Mouse (Mus musculus) left cerebral cortex, postnatal 14 days (tissue): ENCODE results near the gene Zfhx3. TPM values are rescaled to one million over a fixed set of nuclear protein-coding genes. Genes with fewer than 3 reads are reported as not detected.
A peak's percentile ranks its signal among the peaks of the same experiment; 100 is the strongest.

Experiments
- DNase-seq, 2 experiments: peaks; one replicate each; pipeline ENCODE4 v3.0.0; 2021 to 2022; ENCODE audit warnings: low spot score in 2 of 2, mixed read lengths in 1 of 2
- intact Hi-C: fragments of 180-260 bp; cut with DNase I; formaldehyde crosslinking; loops from one replicate; pipeline ENCODE4 v1.15.1; 2025
- total RNA-seq, 2 experiments: library from RNA; stranded (reverse); gene quantifications; 2 replicates each; pipeline ENCODE4 v1.2.3; 2021

Gene Zfhx3
- total RNA-seq, 2 experiments from 2014 or later = 4.1 to 4.2 TPM

GRCm38 (mm10) chr8:107986629-107987028 is 44.2 kb downstream of the Zfhx3 start:
- intact Hi-C loops = no loop called here

GRCm38 (mm10) chr8:107998874-107999273 is 56.4 kb downstream of the Zfhx3 start:
- no peak for DNase-seq
- intact Hi-C loops = no loop called here

More at GRCm38 (mm10) chr8:107986629-107987028, 44.2 kb downstream of the Zfhx3 start:
- DNase-seq = peak; percentile 55 to 60

GRCm38 (mm10) chr8:108011516-108011915 is 69.1 kb downstream of the Zfhx3 start:
- peak; percentile 14 to 28 for DNase-seq
- intact Hi-C loops = no loop called here

GRCm38 (mm10) chr8:108017727-108018126 is 75.3 kb downstream of the Zfhx3 start:
- DNase-seq = no peak

GRCm38 (mm10) chr8:108019651-108020050 is 77.2 kb downstream of the Zfhx3 start:
- intact Hi-C loops = no loop called here
- DNase-seq = no peak

More at GRCm38 (mm10) chr8:108017727-108018126, 75.3 kb downstream of the Zfhx3 start:
- intact Hi-C loops = no loop called here

GRCm38 (mm10) chr8:108022404-108022803 is 80.0 kb downstream of the Zfhx3 start:
- DNase-seq = no peak
- intact Hi-C loops = no loop called here

- peak in 1 of 2 experiments; percentile 9 for DNase-seq
- intact Hi-C loops = no loop called here
These were observed 81.9 kb downstream of the Zfhx3 start for GRCm38 (mm10) chr8:108024331-108024730.

GRCm38 (mm10) chr8:108025249-108025648 is 82.8 kb downstream of the Zfhx3 start:
- intact Hi-C loops = no loop called here
- DNase-seq = no peak

- intact Hi-C loops = no loop called here
- DNase-seq = no peak
These were observed 84.4 kb downstream of the Zfhx3 start for GRCm38 (mm10) chr8:108026557-108027440.

GRCm38 (mm10) chr8:108027561-108028025 is 85.1 kb downstream of the Zfhx3 start:
- intact Hi-C loops = no loop called here
- DNase-seq = no peak

GRCm38 (mm10) chr8:108028440-108028839 is 86.0 kb downstream of the Zfhx3 start:
- intact Hi-C loops = no loop called here

GRCm38 (mm10) chr8:108031159-108031558 is 88.7 kb downstream of the Zfhx3 start:
- intact Hi-C loops = no loop called here
- DNase-seq = no peak

More at GRCm38 (mm10) chr8:108028440-108028839, 86.0 kb downstream of the Zfhx3 start:
- no peak for DNase-seq

- no peak for DNase-seq
- intact Hi-C loops = no loop called here
These were observed 91.6 kb downstream of the Zfhx3 start for GRCm38 (mm10) chr8:108034070-108034469.

GRCm38 (mm10) chr8:108034726-108035125 is 92.3 kb downstream of the Zfhx3 start:
- DNase-seq = no peak

GRCm38 (mm10) chr8:108043618-108044017 is 101.2 kb downstream of the Zfhx3 start:
- no peak for DNase-seq
- intact Hi-C loops = no loop called here

More at GRCm38 (mm10) chr8:108034726-108035125, 92.3 kb downstream of the Zfhx3 start:
- intact Hi-C loops = no loop called here

GRCm38 (mm10) chr8:108044185-108044584 is 101.7 kb downstream of the Zfhx3 start:
- DNase-seq = no peak
- intact Hi-C loops = no loop called here

- no peak for DNase-seq
- intact Hi-C loops = no loop called here
These were observed 113.8 kb downstream of the Zfhx3 start for GRCm38 (mm10) chr8:108056241-108056640.

- intact Hi-C loops = no loop called here
- DNase-seq = no peak
These were observed 119.5 kb downstream of the Zfhx3 start for GRCm38 (mm10) chr8:108061972-108062371.

- intact Hi-C loops = no loop called here
- no peak for DNase-seq
These were observed 124.7 kb downstream of the Zfhx3 start for GRCm38 (mm10) chr8:108067111-108067510.

- DNase-seq = no peak
- intact Hi-C loops = no loop called here
These were observed 125.8 kb downstream of the Zfhx3 start for GRCm38 (mm10) chr8:108068195-108068594.

GRCm38 (mm10) chr8:108070438-108070837 is 128.0 kb downstream of the Zfhx3 start:
- DNase-seq = no peak
- intact Hi-C loops = no loop called here
